Mouse (Mus musculus): Measurements from ENCODE around the gene Zfp663.

DNA sequence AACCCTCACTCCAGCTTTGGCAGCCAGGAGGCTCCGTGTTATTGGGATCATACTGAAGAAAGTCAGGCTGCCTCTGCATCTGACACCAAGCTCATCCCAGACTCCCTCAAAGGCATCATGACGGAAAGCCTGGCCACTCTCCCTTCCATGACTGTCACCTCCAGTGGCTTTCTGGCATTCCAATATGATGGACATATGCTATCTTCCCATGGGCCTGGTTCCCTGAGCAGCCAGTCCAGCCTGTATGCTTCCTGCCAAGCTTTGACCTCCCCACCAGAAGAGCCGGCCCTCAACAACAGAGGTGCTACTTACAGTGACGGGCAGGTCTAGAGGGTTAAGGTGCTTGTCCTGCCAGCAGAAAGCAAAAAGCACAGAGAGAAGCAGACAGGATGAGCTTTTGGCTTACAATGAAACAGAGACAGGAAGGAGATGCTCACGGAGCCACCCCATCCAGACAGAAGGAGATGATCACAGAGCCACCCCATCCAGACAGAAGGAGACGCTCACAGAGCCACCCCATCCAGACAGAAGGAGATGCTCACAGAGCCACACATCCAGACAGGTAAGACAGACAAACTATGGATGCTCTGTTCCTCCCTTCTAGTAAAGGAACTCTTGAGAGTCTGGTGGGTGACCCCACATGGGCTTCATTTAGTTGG lies 65.0 kb downstream of the Zfp663 start:
- no peak for TF ChIP-seq POLR2A (IDR thresholded peaks at IDR 0.05; ENCODE audit: extremely low read depth, insufficient read depth, low read length)
- no peak for TF ChIP-seq CTCF (IDR thresholded peaks at IDR 0.05; ENCODE audit: extremely low read depth, insufficient read depth, low read length)
